Mouse (Mus musculus) thymus, adult 2 months (tissue): ENCODE data around the gene Pgpep1.

Experiments
- CTCF ChIP-seq: fragments of 200-500 bp; IDR thresholded peaks from 2 replicates; pipeline ENCODE4 v1.5.1; 2012; ENCODE audit warnings: mild to moderate bottlenecking, control low read depth, low read length, moderate library complexity, borderline replicate concordance; ENCODE audit not compliant: control insufficient read depth, poor library complexity, insufficient read depth; ENCODE audit errors: extremely low read depth
- POLR2A ChIP-seq: fragments of 200-500 bp; IDR thresholded peaks from 2 replicates; pipeline ENCODE4 v1.6.1; 2012; ENCODE audit warnings: mild to moderate bottlenecking, low read length, control low read depth, moderate library complexity; ENCODE audit not compliant: control insufficient read depth, poor library complexity, insufficient read depth; ENCODE audit errors: extremely low read depth

GRCm38 (mm10) chr8:70645501-70646224 is 14.5 kb downstream of the Pgpep1 start:
- TF ChIP-seq POLR2A (no peak), CTCF (no peak)
